Mouse (Mus musculus) hindbrain, embryonic 13.5 days (tissue): ENCODE measurements around the gene Magea4. TPM values are rescaled to one million over a fixed set of nuclear protein-coding genes. Genes with fewer than 3 reads are reported as not detected.

Experiments
- ATAC-seq: fragments of 200-750 bp; cut with Nextera tagmentation; 2 replicates; pipeline ENCODE4 v1.8.0; 2017; ENCODE audit warnings: moderate TSS enrichment; ENCODE audit not compliant: low FRiP score
- H3K27ac ChIP-seq: fragments of 300-500 bp; sonication (generic); 2 replicates; pipeline ENCODE4 v1.5.1; 2015; ENCODE audit warnings: inconsistent platforms, mild to moderate bottlenecking, moderate library complexity
- H3K27me3 ChIP-seq: fragments of 300-500 bp; sonication (generic); 2 replicates; pipeline ENCODE4 v1.6.1; 2015; ENCODE audit warnings: mild to moderate bottlenecking, inconsistent platforms
- H3K36me3 ChIP-seq: fragments of 300-500 bp; sonication (generic); 2 replicates; pipeline ENCODE4 v1.6.1; 2015; ENCODE audit warnings: mild to moderate bottlenecking, inconsistent platforms
- H3K4me1 ChIP-seq: fragments of 300-500 bp; sonication (generic); replicated peaks from 2 replicates; pipeline ENCODE4 v1.6.1; 2015; ENCODE audit warnings: inconsistent platforms
- H3K4me2 ChIP-seq: fragments of 300-500 bp; sonication (generic); 2 replicates; pipeline ENCODE4 v1.6.1; 2015; ENCODE audit warnings: inconsistent platforms, mild to moderate bottlenecking, moderate library complexity
- H3K4me3 ChIP-seq: fragments of 300-500 bp; sonication (generic); 2 replicates; pipeline ENCODE4 v1.5.1; 2015; ENCODE audit warnings: mild to moderate bottlenecking, inconsistent platforms
- H3K9ac ChIP-seq: fragments of 300-500 bp; sonication (generic); 2 replicates; pipeline ENCODE4 v1.6.1; 2015; ENCODE audit warnings: mild to moderate bottlenecking, inconsistent platforms
- H3K9me3 ChIP-seq: fragments of 300-500 bp; sonication (generic); 2 replicates; pipeline ENCODE4 v1.6.1; 2016; ENCODE audit warnings: inconsistent platforms
- WGBS: fragments of 180-500 bp; shearing (Covaris S2); methylation state at CpG from one replicate; pipeline ENCODE4 v1.1.7; 2015; 5-methylcytosine and 5-hydroxymethylcytosine counted together
- microRNA counts: library from miRNA; unstranded; fragments of <30 nt; microRNA quantifications from one replicate; lab custom pipeline; 2016
- microRNA-seq: library from miRNA; unstranded; fragments of <30 nt; microRNA quantifications from one replicate; pipeline ENCODE4, GENCODE M21; 2016
- polyA plus RNA-seq: library from polyadenylated mRNA; unstranded; fragments of >200 nt; fragmentation: Nextera tagmentation; extraction: Ambion mirVana; gene quantifications from 2 replicates; pipeline ENCODE4 v1.2.1, GENCODE M21; 2015

Magea4 gene
- polyA plus RNA-seq, result not detected in 2 replicates

DNA sequence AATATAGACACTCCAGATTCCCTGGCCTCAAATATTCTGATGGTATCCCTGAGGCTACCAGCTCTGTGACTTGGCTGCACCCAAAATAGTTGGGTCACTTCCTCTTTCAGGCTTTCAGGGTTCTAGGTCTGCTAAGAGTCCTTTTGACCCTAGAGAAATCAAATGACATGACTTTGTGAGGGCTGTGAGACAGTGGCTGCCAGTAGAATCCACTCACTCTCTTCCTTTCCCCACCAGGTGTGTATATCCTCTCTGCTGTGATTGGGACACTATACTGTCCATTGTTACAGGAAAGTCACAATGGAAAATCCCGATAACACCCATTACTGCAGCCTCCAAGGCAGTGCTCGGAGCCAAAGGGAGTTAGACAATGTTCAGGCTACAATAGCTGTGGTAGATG lies at the start of gene Magea4:
Gene Magea4, plus strand, starts transcription at position 301 of the 400 bp plus-strand sequence.
- ATAC-seq, result no peak
- no peaks in the 10 kb centered on the region for H3K36me3 ChIP-seq
- no peak within 1 kb of the TSS for H3K27ac ChIP-seq
- H3K4me3 ChIP-seq, result no peak within 1 kb of the TSS
- no peaks in the 10 kb centered on the region for H3K9me3 ChIP-seq
- no peaks in the 10 kb centered on the region for H3K4me1 ChIP-seq
- no peak within 1 kb of the TSS for H3K9ac ChIP-seq
- no peaks in the 10 kb centered on the region for H3K27me3 ChIP-seq
- H3K4me2 ChIP-seq, result no peak within 1 kb of the TSS
- 83% methylated on average over 2 of the region's 2 CpGs for WGBS

DNA sequence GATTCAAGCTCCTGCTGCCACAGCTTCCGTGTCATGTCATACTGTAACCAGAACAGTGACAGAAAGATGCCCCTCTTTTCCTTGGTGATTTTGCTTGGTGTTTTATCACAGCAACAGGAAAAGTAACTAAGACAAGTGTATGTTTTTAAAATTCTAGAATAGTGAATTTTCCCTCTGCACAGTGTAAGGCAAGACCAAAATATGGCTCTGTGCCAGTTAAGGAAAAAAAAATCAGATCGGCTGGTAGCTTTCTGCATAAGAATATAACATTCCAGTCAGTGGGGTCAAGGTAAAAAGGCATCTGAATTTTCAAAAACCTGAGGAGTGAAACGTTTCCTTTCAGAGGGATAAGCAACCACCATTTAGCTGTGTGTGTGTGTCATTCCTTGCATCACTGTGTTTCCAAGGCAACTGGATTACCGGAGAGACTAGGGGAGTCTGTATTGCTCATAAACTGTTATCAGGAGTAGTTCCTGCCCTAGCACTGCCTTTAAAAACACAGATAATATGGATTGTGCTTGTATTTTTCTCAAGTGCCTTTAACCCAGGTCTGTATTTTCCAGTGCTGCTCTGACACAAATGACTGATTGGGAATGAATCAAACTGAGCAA lies 18.8 kb upstream of the Magea4 start:
- Histone ChIP-seq H3K9me3 (no peaks in the 10 kb centered on the region), H3K36me3 (no peaks in the 10 kb centered on the region), H3K4me2 (no peak overlapping the region), H3K9ac (no peak overlapping the region), H3K27me3 (no peaks in the 10 kb centered on the region), H3K4me1 (no peaks in the 10 kb centered on the region), H3K27ac (no peak overlapping the region), H3K4me3 (no peak overlapping the region)
- ATAC-seq, result no peak
- WGBS, result 61% methylated on average over 4 of the region's 4 CpGs

GRCm38 (mm10) chrX:72270637-72271036 lies 48.8 kb downstream of the Magea4 start:
- peaks cover 4% of the 10 kb centered on the region; the same call in 1 of the 2 replicates for H3K4me1 ChIP-seq
- H3K9ac ChIP-seq, result no peak overlapping the region
- no peaks in the 10 kb centered on the region for H3K9me3 ChIP-seq
- no peak for ATAC-seq
- no peaks in the 10 kb centered on the region for H3K36me3 ChIP-seq
- 88% methylated on average over 11 of the region's 11 CpGs for WGBS
- no peak overlapping the region for H3K4me3 ChIP-seq
- H3K27me3 ChIP-seq, result no peaks in the 10 kb centered on the region
- H3K4me2 ChIP-seq, result no peak overlapping the region
- H3K27ac ChIP-seq, result no peak overlapping the region

MicroRNAs within 50 kb of the gene (microRNA counts, 519-probe panel; counts per million panel counts)
- microRNA mmu-miR-224 (lab: Ali Mortazavi, UCI) (51.3 counts per million), microRNA mmu-miR-452 (lab: Ali Mortazavi, UCI) (51.3 counts per million)

Small RNAs within 50 kb of the gene (microRNA-seq; reads per million reads assigned to microRNA genes)
- gene Mir224 (65.1 reads per million, percentile 45 among the genes with 10 or more reads in this experiment), gene Mir452 (32.3 reads per million, percentile 35 among the genes with 10 or more reads in this experiment)

Other genes with a start within 250 kb of the Magea4 start
- not detected in 2 replicates for gene Fate1, start 249.0 kb upstream of the Magea4 start, polyA plus RNA-seq
- 0.10 and 0.12 TPM in 2 replicates for gene Cnga2, start 230.2 kb upstream of the Magea4 start, polyA plus RNA-seq
- gene Gabre, start 52.8 kb downstream of the Magea4 start, polyA plus RNA-seq, result 0.65 and 0.97 TPM in 2 replicates
- gene Magea10, start 164.8 kb downstream of the Magea4 start, polyA plus RNA-seq, result not detected in 2 replicates